Mouse (Mus musculus) brain, adult 2 months (tissue): ENCODE measurements at regions not wholly inside any gene's neighbourhood (a gene's known extent, or its start where the extent isn't known, plus 50 kb on each side); places are given as distances from the start of the nearest gene placed in this dataset.

Source experiments
- DNase-seq: peaks from one replicate; pipeline ENCODE4 v3.0.0; 2011; ENCODE audit warnings: low read depth, low spot score

GRCm38 (mm10) chr9:94467846-94468245 is 70.0 kb downstream of the 1190002N15Rik start:
- no peak for DNase-seq

GRCm38 (mm10) chr9:94456085-94456531 is 81.8 kb downstream of the 1190002N15Rik start:
- DNase-seq = peak; percentile 40

GRCm38 (mm10) chr9:94455466-94455865 is 82.4 kb downstream of the 1190002N15Rik start:
- DNase-seq = peak; percentile 14

- DNase-seq = no peak
Measured at GRCm38 (mm10) chr9:94449911-94450310, 88.0 kb downstream of the 1190002N15Rik start.

- DNase-seq = no peak
Measured at GRCm38 (mm10) chr9:94446182-94446763, 91.6 kb downstream of the 1190002N15Rik start.

- no peak for DNase-seq
Measured at GRCm38 (mm10) chr9:94444140-94444789, 93.6 kb downstream of the 1190002N15Rik start.

GRCm38 (mm10) chr9:94441393-94441792 is 96.5 kb downstream of the 1190002N15Rik start:
- no peak for DNase-seq

GRCm38 (mm10) chr9:94433468-94433867 is 104.4 kb downstream of the 1190002N15Rik start:
- DNase-seq = no peak

GRCm38 (mm10) chr9:94432144-94432747 is 105.6 kb downstream of the 1190002N15Rik start:
- DNase-seq = no peak

GRCm38 (mm10) chr9:94431540-94431939 is 106.3 kb downstream of the 1190002N15Rik start:
- no peak for DNase-seq

GRCm38 (mm10) chr9:94430996-94431395 is 106.9 kb downstream of the 1190002N15Rik start:
- no peak for DNase-seq

- no peak for DNase-seq
Measured at GRCm38 (mm10) chr9:94426740-94427139, 111.1 kb downstream of the 1190002N15Rik start.

GRCm38 (mm10) chr9:94425804-94426203 is 112.1 kb downstream of the 1190002N15Rik start:
- DNase-seq = no peak

- DNase-seq = no peak
Measured at GRCm38 (mm10) chr9:94424438-94425135, 113.3 kb downstream of the 1190002N15Rik start.

GRCm38 (mm10) chr9:94410546-94410945 is 127.3 kb downstream of the 1190002N15Rik start:
- DNase-seq = no peak

- DNase-seq = peak; percentile 16
Measured at GRCm38 (mm10) chr9:94410042-94410441, 127.8 kb downstream of the 1190002N15Rik start.

GRCm38 (mm10) chr9:94408635-94409323 is 129.1 kb downstream of the 1190002N15Rik start:
- no peak for DNase-seq

GRCm38 (mm10) chr9:94407671-94408070 is 130.2 kb downstream of the 1190002N15Rik start:
- DNase-seq = no peak

- DNase-seq = peak; percentile 92
Measured at GRCm38 (mm10) chr9:94404551-94404950, 133.3 kb downstream of the 1190002N15Rik start.

- DNase-seq = no peak
Measured at GRCm38 (mm10) chr9:94400596-94400995, 137.3 kb downstream of the 1190002N15Rik start.

GRCm38 (mm10) chr9:94395215-94395614 is 142.7 kb downstream of the 1190002N15Rik start:
- DNase-seq = no peak

GRCm38 (mm10) chr9:94386190-94386589 is 151.7 kb downstream of the 1190002N15Rik start:
- DNase-seq = no peak
